ENCODE assay signal across 7 mouse cellular contexts in the genomic region with DNA sequence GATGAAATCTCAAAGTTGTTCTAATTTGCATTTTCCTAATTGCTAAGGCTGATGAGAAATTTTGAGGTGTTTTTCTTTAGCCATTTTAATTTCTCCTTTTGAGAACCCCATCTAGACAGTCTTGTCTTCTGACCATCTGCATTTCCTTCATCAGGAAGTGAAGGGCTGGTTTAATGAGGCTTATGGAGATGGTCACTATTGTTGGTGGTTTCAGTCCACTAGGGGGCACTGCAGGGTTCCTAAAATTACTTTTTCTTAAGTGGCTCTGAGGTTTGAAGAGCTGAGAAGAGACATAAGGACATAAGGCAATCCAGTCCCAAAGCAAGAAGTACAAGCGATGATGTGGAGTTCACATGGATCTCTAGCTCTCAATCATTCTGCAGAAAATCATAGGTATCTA.
DNase-seq lines count a peak whose midpoint lies in the region; ATAC-seq and TF ChIP-seq lines count a peak whose summit lies in the region.
"Not testable (repeated sequence)": the region's sequence is repeated elsewhere in the genome, so short reads cannot be mapped to it uniquely, and the experiment has no call there.

No protein-coding gene starts in this region.

- peak; percentile 10 for DNase-seq in induced T-regulatory cell, adult 2 months (ENCODE audit: low read depth)
- not testable (repeated sequence) for DNase-seq in left cerebral cortex, adult 2 months (ENCODE audit: extremely low spot score in 1 of 2, low spot score in 2 of 2); midbrain, postnatal 0 days (ENCODE audit: low spot score)
- peak; percentile 2 for DNase-seq in thymus, postnatal 0 days (ENCODE audit: low spot score)

- not testable (repeated sequence) for H3K27me3 ChIP-seq in midbrain, postnatal 0 days (ENCODE audit: insufficient read depth, low read length)

- not testable (repeated sequence) for H3K9ac ChIP-seq in midbrain, postnatal 0 days (replicated peaks; ENCODE audit: low read length, poor library complexity, severe bottlenecking)

- TF ChIP-seq CTCF in left cerebral cortex, adult 2 months (IDR thresholded peaks at IDR 0.05): peak; percentile 3
- TF ChIP-seq CTCF in midbrain, postnatal 0 days (IDR thresholded peaks at IDR 0.05): peak; percentile 8; the same call in 1 of the 2 replicates

- not testable (repeated sequence) for H3K4me1 ChIP-seq in midbrain, postnatal 0 days (ENCODE audit: insufficient read depth, low read length)

- H3K36me3 ChIP-seq in midbrain, postnatal 0 days (ENCODE audit: insufficient read depth, low read length): not testable (repeated sequence)

- not testable (repeated sequence) for H3K4me2 ChIP-seq in midbrain, postnatal 0 days (ENCODE audit: low read depth, low read length, poor library complexity, severe bottlenecking)

- not testable (repeated sequence) for H3K4me3 ChIP-seq in left cerebral cortex, adult 2 months; midbrain, postnatal 0 days (ENCODE audit: low read depth, low read length)

- H3K9me3 ChIP-seq in midbrain, postnatal 0 days (ENCODE audit: low read length): not testable (repeated sequence)

- 100% methylated on average over 1 of the region's 1 CpGs for WGBS in midbrain, postnatal 0 days

- intact Hi-C loops in left cerebral cortex, adult 2 months (cut with DNase I): not testable (repeated sequence)

- H3K27ac ChIP-seq in left cerebral cortex, adult 2 months; midbrain, postnatal 0 days (ENCODE audit: low read depth, low read length): not testable (repeated sequence)

- ATAC-seq in common myeloid progenitor, adult 5-6 weeks (replicated peaks; ENCODE audit: low read depth, poor library complexity, severe bottlenecking): peak; percentile 46; the same call in 1 of the 2 replicates
- peak; percentile 64 for ATAC-seq in granulocyte monocyte progenitor cell, adult 5-6 weeks (replicated peaks; ENCODE audit: poor library complexity, severe bottlenecking)
- peak; percentile 73 for ATAC-seq in megakaryocyte progenitor cell, adult 5-6 weeks (replicated peaks; ENCODE audit: poor library complexity)
- not testable (repeated sequence) for ATAC-seq in midbrain, postnatal 0 days (ENCODE audit: low FRiP score)
